14 mouse cellular contexts compared by ENCODE assay signal in the genomic region with DNA sequence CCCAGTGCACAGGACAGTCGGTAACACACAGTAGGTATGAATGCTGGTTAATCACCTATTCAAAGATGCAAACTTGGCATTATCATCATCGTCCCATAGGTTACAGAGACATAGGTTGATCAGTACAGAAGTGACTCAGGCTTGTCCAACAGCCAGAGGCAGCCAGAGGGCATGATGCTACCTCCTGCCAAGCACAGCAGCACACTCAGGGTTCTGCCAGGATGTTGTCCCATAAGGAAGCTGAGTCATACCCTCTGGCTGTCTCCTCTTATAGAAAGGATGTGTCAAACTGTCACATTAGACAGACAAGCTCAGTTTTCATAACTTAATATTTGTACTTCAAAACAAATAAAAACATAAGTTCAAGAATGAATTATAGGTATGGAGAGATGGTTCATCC.
"Had no signal": no experiment of that assay in that cellular context is flagged by ENCODE, and none has a peak within 500 bp of the region (broad histone marks: within the 10 kb centered on the region; RNA-seq: fewer than 3 reads in every experiment).

No protein-coding gene starts in this region.

- H3K4me3 ChIP-seq: limb, embryonic 13.5 days; midbrain, embryonic 15.5 days; neural tube, embryonic 12.5 days had no signal

- DNase-seq: kidney, adult 9 months; kidney, postnatal 36 days; layer of hippocampus, adult 9-11 months; lung, embryonic 14.5 days; lung, postnatal 14 days; thymus, postnatal 4 days had no signal

- ATAC-seq: midbrain, embryonic 15.5 days had no signal

- H3K4me2 ChIP-seq: limb, embryonic 13.5 days; lung, embryonic 14.5 days; midbrain, embryonic 11.5 days; midbrain, embryonic 15.5 days; neural tube, embryonic 12.5 days had no signal

- H3K27me3 ChIP-seq: midbrain, embryonic 15.5 days; neural tube, embryonic 12.5 days had no signal

- H3K36me3 ChIP-seq: limb, embryonic 13.5 days; midbrain, embryonic 15.5 days; neural tube, embryonic 12.5 days had no signal

- H3K4me1 ChIP-seq: neural tube, embryonic 12.5 days had no signal

- H3K27ac ChIP-seq: kidney, postnatal 0 days; liver, embryonic 14.5 days; macrophage; midbrain, embryonic 15.5 days; neural tube, embryonic 12.5 days; stomach, postnatal 0 days had no signal

- H3K9me3 ChIP-seq: limb, embryonic 13.5 days; midbrain, embryonic 15.5 days; neural tube, embryonic 12.5 days had no signal

- H3K9ac ChIP-seq: limb, embryonic 13.5 days; liver, embryonic 14.5 days; lung, embryonic 14.5 days; midbrain, embryonic 15.5 days; neural tube, embryonic 12.5 days had no signal
